Mouse (Mus musculus): ENCODE measurements at regions not wholly inside any gene's neighbourhood (a gene's known extent, or its start where the extent isn't known, plus 50 kb on each side); places are given as distances from the start of the nearest gene placed in this dataset.
A peak's percentile ranks its signal among the peaks of the same experiment; 100 is the strongest.

GRCm38 (mm10) chr11:23140429-23141099, 115.3 kb upstream of the Xpo1 start:
- Histone ChIP-seq H3K4me3 (peak overlapping the region; percentile 11), H3K27ac (peak overlapping the region; percentile 74)
- no peak for DNase-seq
- TF ChIP-seq CTCF (IDR thresholded peaks at IDR 0.05): no peak
- intact Hi-C loops (cut with DNase I): loop anchor here (10.0 kb wide), 2 partner anchors 74 to 506 kb away; no protein-coding TSS in a partner anchor

- intact Hi-C loops (cut with DNase I): loop anchor here (10.0 kb wide), 2 partner anchors 74 to 506 kb away; no protein-coding TSS in a partner anchor
- TF ChIP-seq CTCF (IDR thresholded peaks at IDR 0.05): no peak
- peak overlapping the region; percentile 11 for H3K4me3 ChIP-seq
- H3K27ac ChIP-seq: peak overlapping the region; percentile 74
- peak; percentile 30 for DNase-seq
Measured at GRCm38 (mm10) chr11:23141100-23141837, 114.6 kb upstream of the Xpo1 start.

- H3K27ac ChIP-seq: no peak overlapping the region
- no peak for DNase-seq
- H3K4me3 ChIP-seq: no peak overlapping the region
- intact Hi-C loops (cut with DNase I): loop anchor here (5.0 to 10.0 kb wide), 3 partner anchors 67 to 513 kb away; no protein-coding TSS in a partner anchor
- no peak for TF ChIP-seq CTCF (IDR thresholded peaks at IDR 0.05)
Measured at GRCm38 (mm10) chr11:23148048-23148596, 107.7 kb upstream of the Xpo1 start.

GRCm38 (mm10) chr11:23149556-23150244, 106.1 kb upstream of the Xpo1 start:
- DNase-seq: no peak

GRCm38 (mm10) chr11:23154851-23155250, 101.0 kb upstream of the Xpo1 start:
- intact Hi-C loops (cut with DNase I): loop anchor here (5.0 kb wide), 1 partner anchor 102 kb away; the partner anchor contains the start of gene Xpo1
- no peak for TF ChIP-seq CTCF (IDR thresholded peaks at IDR 0.05)
- no peak overlapping the region for H3K27ac ChIP-seq
- DNase-seq: no peak
- no peak overlapping the region for H3K4me3 ChIP-seq

More at GRCm38 (mm10) chr11:23149556-23150244, 106.1 kb upstream of the Xpo1 start:
- intact Hi-C loops (cut with DNase I): loop anchor here (2.0 to 10.0 kb wide), 5 partner anchors 65 to 515 kb away; partner anchors contain the start of gene Xpo1
- Histone ChIP-seq H3K4me3 (no peak overlapping the region), H3K27ac (no peak overlapping the region)
- peak; percentile 77 for TF ChIP-seq CTCF (IDR thresholded peaks at IDR 0.05)

- H3K27ac ChIP-seq: no peak overlapping the region
- no peak for DNase-seq
- no peak overlapping the region for H3K4me3 ChIP-seq
- TF ChIP-seq CTCF (IDR thresholded peaks at IDR 0.05): no peak
- intact Hi-C loops (cut with DNase I): no loop called here
Measured at GRCm38 (mm10) chr11:23168546-23169218, 87.2 kb upstream of the Xpo1 start.

GRCm38 (mm10) chr11:23169742-23170428, 86.0 kb upstream of the Xpo1 start:
- no peak overlapping the region for H3K27ac ChIP-seq
- TF ChIP-seq CTCF (IDR thresholded peaks at IDR 0.05): no peak
- no peak for DNase-seq

GRCm38 (mm10) chr11:23170813-23171212, 85.0 kb upstream of the Xpo1 start:
- H3K4me3 ChIP-seq: no peak overlapping the region
- intact Hi-C loops (cut with DNase I): no loop called here
- no peak for DNase-seq
- H3K27ac ChIP-seq: no peak overlapping the region
- TF ChIP-seq CTCF (IDR thresholded peaks at IDR 0.05): no peak

More at GRCm38 (mm10) chr11:23169742-23170428, 86.0 kb upstream of the Xpo1 start:
- intact Hi-C loops (cut with DNase I): no loop called here
- no peak overlapping the region for H3K4me3 ChIP-seq

GRCm38 (mm10) chr11:23171760-23172159, 84.1 kb upstream of the Xpo1 start:
- TF ChIP-seq CTCF (IDR thresholded peaks at IDR 0.05): no peak
- no peak for DNase-seq
- Histone ChIP-seq H3K4me3 (no peak overlapping the region), H3K27ac (no peak overlapping the region)
- intact Hi-C loops (cut with DNase I): no loop called here

GRCm38 (mm10) chr11:23181647-23182046, 74.2 kb upstream of the Xpo1 start:
- DNase-seq: no peak
- Histone ChIP-seq H3K27ac (no peak overlapping the region), H3K4me3 (no peak overlapping the region)
- intact Hi-C loops (cut with DNase I): no loop called here
- TF ChIP-seq CTCF (IDR thresholded peaks at IDR 0.05): no peak

- no peak overlapping the region for H3K4me3 ChIP-seq
- no peak for DNase-seq
- intact Hi-C loops (cut with DNase I): no loop called here
- no peak overlapping the region for H3K27ac ChIP-seq
- peak; percentile 31 for TF ChIP-seq CTCF (IDR thresholded peaks at IDR 0.05)
Measured at GRCm38 (mm10) chr11:23185211-23185610, 70.6 kb upstream of the Xpo1 start.

Measured in gastrocnemius, adult 2 months (tissue).